Mouse (Mus musculus) erythroblast, adult 5-6 weeks (primary cell): ENCODE measurements around the gene Smarcc1. TPM values are rescaled to one million over a fixed set of nuclear protein-coding genes. Genes with fewer than 3 reads are reported as not detected.
"Not testable (repeated sequence)": the region's sequence is repeated elsewhere in the genome, so short reads cannot be mapped to it uniquely, and the experiment has no call there.

Source experiments
- ATAC-seq: replicated peaks from 2 replicates; pipeline ENCODE4 v1.8.0; 2016; ENCODE audit warnings: moderate number of reproducible peaks, mild to moderate bottlenecking, moderate TSS enrichment, inconsistent platforms; ENCODE audit not compliant: poor library complexity, low FRiP score, severe bottlenecking
- total RNA-seq, 2 experiments: library from RNA; stranded (forward) in 1 of 2; stranded (reverse) in 1 of 2; fragments of 150-400 nt in 1 of 2; fragments of 200-764, 138-1000 nt in 1 of 2; gene quantifications; 2 replicates each; pipeline versions ENCODE4 v1.2.3 to v1.2.4; 2015 to 2017; ENCODE audit warnings: low replicate concordance in 2 of 2

The Smarcc1 gene
- total RNA-seq (2015; ENCODE audit: low replicate concordance) (24.9 and 33.6 TPM in 2 replicates), total RNA-seq (2017; ENCODE audit: low replicate concordance) (17.6 and 24.5 TPM in 2 replicates)

- ATAC-seq, result peak; percentile 94
These were observed at the start of gene Smarcc1 for GRCm38 (mm10) chr9:110116977-110117778. TSS of gene Smarcc1 (plus strand) at chr9:110117708.

- ATAC-seq, result no peak
These were observed 48.8 kb upstream of the Smarcc1 start for GRCm38 (mm10) chr9:110068745-110069144.

GRCm38 (mm10) chr9:110070358-110070757, 47.1 kb upstream of the Smarcc1 start:
- 0 out of 2 replicates have a peak, but pooled peaks have one; percentile 15 for ATAC-seq

GRCm38 (mm10) chr9:110071011-110071410, 46.5 kb upstream of the Smarcc1 start:
- ATAC-seq, result no peak

GRCm38 (mm10) chr9:110071843-110072242, 45.7 kb upstream of the Smarcc1 start:
- ATAC-seq, result no peak

- ATAC-seq, result not testable (repeated sequence)
These were observed 41.0 kb upstream of the Smarcc1 start for GRCm38 (mm10) chr9:110076468-110076867.

- ATAC-seq, result no peak
These were observed 36.4 kb upstream of the Smarcc1 start for GRCm38 (mm10) chr9:110081066-110081465.

- no peak for ATAC-seq
These were observed 33.1 kb upstream of the Smarcc1 start for GRCm38 (mm10) chr9:110084201-110084964.

GRCm38 (mm10) chr9:110085693-110086092, 31.8 kb upstream of the Smarcc1 start:
- no peak for ATAC-seq

- no peak for ATAC-seq
These were observed 24.2 kb upstream of the Smarcc1 start for GRCm38 (mm10) chr9:110093303-110093702.

GRCm38 (mm10) chr9:110094761-110095160, 22.7 kb upstream of the Smarcc1 start:
- ATAC-seq, result no peak

- no peak for ATAC-seq
These were observed 19.7 kb upstream of the Smarcc1 start for GRCm38 (mm10) chr9:110097791-110098190.

- ATAC-seq, result peak; percentile 99
These were observed 16.6 kb upstream of the Smarcc1 start for GRCm38 (mm10) chr9:110100627-110101600.

GRCm38 (mm10) chr9:110116353-110116976, 1.0 kb upstream of the Smarcc1 start:
- ATAC-seq, result no peak

- peak; percentile 3; the same call in 1 of the 2 replicates for ATAC-seq
These were observed 251 bp downstream of the Smarcc1 start, which contains the start of gene Dhx30 for GRCm38 (mm10) chr9:110117779-110118139. TSS of gene Dhx30 (minus strand) at chr9:110117830.

- ATAC-seq, result 0 out of 2 replicates have a peak, but pooled peaks have one; percentile 1
These were observed 741 bp downstream of the Smarcc1 start for GRCm38 (mm10) chr9:110118249-110118648.

GRCm38 (mm10) chr9:110121424-110121823, 3.9 kb downstream of the Smarcc1 start:
- no peak for ATAC-seq

GRCm38 (mm10) chr9:110123322-110123721, 5.8 kb downstream of the Smarcc1 start:
- no peak for ATAC-seq

- not testable (repeated sequence) for ATAC-seq
These were observed 6.6 kb downstream of the Smarcc1 start for GRCm38 (mm10) chr9:110124008-110124540.
